Mouse (Mus musculus) cerebellum, adult 11 months (tissue): ENCODE measurements around the gene Klf3.
"Not testable (repeated sequence)": the region's sequence is repeated elsewhere in the genome, so short reads cannot be mapped to it uniquely, and the experiment has no call there.

Source experiments
- DNase-seq: peaks from one replicate; pipeline ENCODE4 v3.0.0; 2022

Klf3 gene

DNA sequence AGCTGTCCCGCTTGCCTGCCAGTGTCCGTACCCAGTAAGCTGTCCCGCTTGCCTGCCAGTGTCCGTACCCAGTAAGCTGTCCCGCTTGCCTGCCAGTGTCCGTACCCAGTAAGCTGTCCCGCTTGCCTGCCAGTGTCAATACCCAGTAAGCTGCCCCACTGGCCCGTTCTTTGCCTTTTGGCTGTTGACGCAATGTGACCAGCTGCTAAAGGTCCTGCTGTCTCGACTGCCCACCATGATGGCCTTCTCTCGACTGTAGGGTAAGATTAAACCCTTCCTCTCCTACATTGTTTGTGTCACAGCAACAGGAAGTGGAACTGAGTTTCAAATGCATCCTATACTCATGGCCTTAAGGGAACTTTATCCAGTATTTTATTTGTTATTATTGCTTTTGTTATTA lies 78.8 kb downstream of the Klf3 start:
- DNase-seq = not testable (repeated sequence)
